Comparison of ENCODE assay signal across 16 mouse cellular contexts in the genomic region with DNA sequence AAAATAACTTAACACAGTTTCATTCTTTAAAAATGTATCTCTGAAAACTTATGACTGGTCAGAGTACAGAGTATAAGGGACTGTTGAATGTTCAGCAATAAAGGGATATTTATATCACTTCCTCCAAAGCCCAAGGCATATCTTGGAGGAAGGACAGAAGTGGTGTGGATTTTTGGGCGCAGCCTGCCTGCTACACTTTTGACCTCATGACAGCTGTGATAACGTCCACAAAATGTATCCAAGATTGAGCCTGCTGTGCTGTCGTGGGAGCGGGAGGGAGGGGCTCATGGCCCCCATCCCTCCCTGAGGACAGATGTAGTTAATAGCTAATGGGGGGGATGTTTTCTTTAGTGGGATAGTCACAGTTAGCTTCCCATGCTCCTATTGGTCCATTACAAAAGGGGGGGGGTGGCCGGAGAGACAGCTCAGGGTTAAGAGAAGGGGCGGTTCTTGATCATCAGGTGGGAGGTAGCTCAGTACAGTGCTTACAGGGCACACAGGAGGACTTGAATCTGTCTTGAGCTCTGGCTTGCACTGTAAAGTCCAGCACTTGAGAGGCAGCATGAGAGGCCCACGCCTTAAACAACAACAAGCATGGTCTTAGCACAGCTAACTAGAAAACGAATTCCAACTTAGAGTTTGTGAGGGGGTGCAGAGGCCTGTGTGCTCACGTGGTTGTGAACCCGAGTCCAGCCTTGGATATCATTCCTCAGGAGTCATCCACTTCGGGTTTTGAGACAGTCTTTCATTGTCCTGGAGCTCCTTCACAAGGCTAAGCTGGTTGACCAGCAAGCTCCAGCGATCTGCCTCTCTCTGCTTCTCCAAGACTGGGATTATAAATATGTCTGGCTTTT. TPM values are rescaled to one million over a fixed set of nuclear protein-coding genes. Genes with fewer than 3 reads are reported as not detected.
DNase-seq lines count a peak whose midpoint lies in the region; ATAC-seq and TF ChIP-seq lines count a peak whose summit lies in the region.
"Had no signal": no experiment of that assay in that cellular context is flagged by ENCODE, and none has a peak within 500 bp of the region (broad histone marks: within the 10 kb centered on the region; RNA-seq: fewer than 3 reads in every experiment).

No protein-coding gene starts in this region.

- H3K79me2 ChIP-seq in liver, adult 2 months (ENCODE audit: control insufficient read depth, insufficient read depth, low read length) = no peaks in the 10 kb centered on the region

- no peaks in the 10 kb centered on the region for H3K27me3 ChIP-seq in heart, embryonic 14.5 days (ENCODE audit: control insufficient read depth, insufficient read depth, low read length)
- H3K27me3 ChIP-seq in liver, adult 2 months (ENCODE audit: control insufficient read depth, insufficient read depth, low read length) = no peaks in the 10 kb centered on the region
- H3K27me3 ChIP-seq in liver, postnatal 0 days (ENCODE audit: insufficient read depth, low read length) = no peaks in the 10 kb centered on the region
- no peaks in the 10 kb centered on the region for H3K27me3 ChIP-seq in heart, postnatal 0 days (ENCODE audit: control insufficient read depth, insufficient read depth, low read length)
- H3K27me3 ChIP-seq in intestine, embryonic 16.5 days (replicated peaks; ENCODE audit: control insufficient read depth, insufficient read depth, low read length) = no peaks in the 10 kb centered on the region
- H3K27me3 ChIP-seq: neural tube, embryonic 12.5 days had no signal

- ATAC-seq in heart, embryonic 14.5 days (ENCODE audit: insufficient number of reproducible peaks, insufficient read depth, low FRiP score, low read depth) = peak; percentile 68
- ATAC-seq in liver, postnatal 0 days = no peak
- ATAC-seq in heart, postnatal 0 days (ENCODE audit: insufficient read depth, low read depth) = peak; percentile 55
- ATAC-seq in intestine, embryonic 16.5 days = peak; percentile 71
- ATAC-seq: hindbrain, embryonic 16.5 days had no signal

- no peaks in the 10 kb centered on the region for H3K9me3 ChIP-seq in heart, embryonic 14.5 days (ENCODE audit: control insufficient read depth, low read length)
- H3K9me3 ChIP-seq in liver, postnatal 0 days (ENCODE audit: low read length) = no peaks in the 10 kb centered on the region
- no peaks in the 10 kb centered on the region for H3K9me3 ChIP-seq in heart, postnatal 0 days (replicated peaks; ENCODE audit: control insufficient read depth, low read length)
- no peaks in the 10 kb centered on the region for H3K9me3 ChIP-seq in intestine, embryonic 16.5 days (ENCODE audit: control insufficient read depth, low read length)
- H3K9me3 ChIP-seq: neural tube, embryonic 12.5 days had no signal

- H3K27ac ChIP-seq in heart, embryonic 14.5 days (replicated peaks in 1 of 2; ENCODE audit: control insufficient read depth in 1 of 2, insufficient read depth in 1 of 2, low read depth in 2 of 2, low read length in 2 of 2) = peak overlapping the region; percentile 21 to 71
- H3K27ac ChIP-seq in liver, adult 2 months (replicated peaks; ENCODE audit: insufficient read depth, low read depth, low read length) = no peak overlapping the region; the same call in 1 of the 2 replicates
- H3K27ac ChIP-seq in liver, postnatal 0 days (ENCODE audit: low read depth) = no peak overlapping the region
- H3K27ac ChIP-seq in heart, postnatal 0 days (ENCODE audit: low read depth) = peak overlapping the region; percentile 8; the same call in 1 of the 2 replicates
- H3K27ac ChIP-seq in intestine, embryonic 16.5 days (ENCODE audit: low read length) = no peak overlapping the region
- H3K27ac ChIP-seq: gastrocnemius, adult 2 months; neural tube, embryonic 12.5 days had no signal

- H3K4me3 ChIP-seq in heart, embryonic 14.5 days (ENCODE audit: control insufficient read depth in 1 of 2, insufficient read depth in 1 of 2, low read depth in 1 of 2, low read length in 2 of 2) = no peak overlapping the region
- no peak overlapping the region for H3K4me3 ChIP-seq in liver, adult 2 months (ENCODE audit: insufficient read depth, low read depth, low read length)
- no peak overlapping the region for H3K4me3 ChIP-seq in liver, postnatal 0 days (ENCODE audit: low read depth, low read length)
- no peak overlapping the region for H3K4me3 ChIP-seq in heart, postnatal 0 days (ENCODE audit: low read depth, low read length)
- no peak overlapping the region for H3K4me3 ChIP-seq in intestine, embryonic 16.5 days (ENCODE audit: low read length)
- H3K4me3 ChIP-seq: gastrocnemius, adult 2 months; neural tube, embryonic 12.5 days had no signal

- peaks cover 9 to 20% of the 10 kb centered on the region in 2 experiments for H3K4me1 ChIP-seq in heart, embryonic 14.5 days (ENCODE audit: control insufficient read depth in 2 of 2, insufficient read depth in 2 of 2, low read length in 2 of 2)
- H3K4me1 ChIP-seq in liver, adult 2 months (ENCODE audit: control insufficient read depth, insufficient read depth, low read length) = no peaks in the 10 kb centered on the region
- H3K4me1 ChIP-seq in liver, postnatal 0 days (ENCODE audit: insufficient read depth) = 0 out of 2 replicates have a peak, but pooled peaks cover 2% of the 10 kb centered on the region
- peaks cover 12% of the 10 kb centered on the region; the same call in 1 of the 2 replicates for H3K4me1 ChIP-seq in heart, postnatal 0 days (ENCODE audit: control insufficient read depth, insufficient read depth)
- peaks cover 7% of the 10 kb centered on the region for H3K4me1 ChIP-seq in intestine, embryonic 16.5 days (ENCODE audit: control insufficient read depth, insufficient read depth, low read length)
- H3K4me1 ChIP-seq: neural tube, embryonic 12.5 days had no signal

- peaks cover 20% of the 10 kb centered on the region for H3K36me3 ChIP-seq in heart, embryonic 14.5 days (ENCODE audit: control insufficient read depth, insufficient read depth, low read length)
- peaks cover 3% of the 10 kb centered on the region for H3K36me3 ChIP-seq in liver, adult 2 months (ENCODE audit: control insufficient read depth, insufficient read depth, low read length)
- no peaks in the 10 kb centered on the region for H3K36me3 ChIP-seq in liver, postnatal 0 days (replicated peaks; ENCODE audit: insufficient read depth, low read length)
- peaks cover 15% of the 10 kb centered on the region for H3K36me3 ChIP-seq in heart, postnatal 0 days (replicated peaks; ENCODE audit: control insufficient read depth, insufficient read depth, low read length)
- H3K36me3 ChIP-seq in intestine, embryonic 16.5 days (ENCODE audit: control insufficient read depth, insufficient read depth, low read length) = 0 out of 2 replicates have a peak, but pooled peaks cover 4% of the 10 kb centered on the region

- no peak for TF ChIP-seq CTCF in liver, adult 2 months (IDR thresholded peaks at IDR 0.05; ENCODE audit: low read depth, low read length)
- no peak for TF ChIP-seq CTCF in liver, postnatal 0 days (IDR thresholded peaks at IDR 0.05; ENCODE audit: low read depth)
- no peak for TF ChIP-seq CTCF in heart, postnatal 0 days (IDR thresholded peaks at IDR 0.05; ENCODE audit: low read depth)

- peak overlapping the region; percentile 38 for H3K4me2 ChIP-seq in heart, embryonic 14.5 days (ENCODE audit: low read length)
- H3K4me2 ChIP-seq in liver, postnatal 0 days (ENCODE audit: low read depth, low read length) = no peak overlapping the region
- peak overlapping the region; percentile 20; the same call in 1 of the 2 replicates for H3K4me2 ChIP-seq in heart, postnatal 0 days (ENCODE audit: low read depth, low read length)
- no peak overlapping the region for H3K4me2 ChIP-seq in intestine, embryonic 16.5 days (ENCODE audit: low read depth, low read length)
- H3K4me2 ChIP-seq: neural tube, embryonic 12.5 days had no signal

- WGBS in heart, embryonic 14.5 days = 38% methylated on average over 12 of the region's 12 CpGs
- 82% methylated on average over 12 of the region's 12 CpGs for WGBS in liver, adult 2 months
- 66% methylated on average over 12 of the region's 12 CpGs for WGBS in liver, postnatal 0 days (ENCODE audit: insufficient replicate concordance)
- WGBS in heart, postnatal 0 days = 35% methylated on average over 12 of the region's 12 CpGs
- 59% methylated on average over 12 of the region's 12 CpGs for WGBS in intestine, embryonic 16.5 days

- DNase-seq in heart, adult 9 months (ENCODE audit: low spot score in 2 of 2) = no peak
- peak; percentile 4 for DNase-seq in liver, adult 2 months (ENCODE audit: extremely low read depth, low read depth, low spot score)
- DNase-seq in liver, postnatal 0 days = no peak
- peak; percentile 10 for DNase-seq in heart, postnatal 0 days (ENCODE audit: low spot score)
- no peak for DNase-seq in adrenal gland, postnatal 25 days
- DNase-seq in adrenal gland, postnatal 14 days = no peak
- DNase-seq: cerebellum, adult 11 months; cerebellum, postnatal 14 days; gastrocnemius, adult 2 months; kidney, postnatal 36 days; liver; thymus, adult 18-20 months had no signal

- TF ChIP-seq EP300 in liver, postnatal 0 days (IDR thresholded peaks at IDR 0.05; ENCODE audit: low read depth) = no peak
- TF ChIP-seq EP300 in heart, postnatal 0 days (IDR thresholded peaks at IDR 0.05; ENCODE audit: low read depth) = no peak

- no peak for TF ChIP-seq POLR2A in liver, adult 2 months (IDR thresholded peaks at IDR 0.05; ENCODE audit: extremely low read depth, insufficient read depth, low read length)

- H3K9ac ChIP-seq in heart, embryonic 14.5 days (ENCODE audit: low read length) = no peak overlapping the region
- no peak overlapping the region for H3K9ac ChIP-seq in liver, adult 2 months (ENCODE audit: low read depth, low read length)
- no peak overlapping the region for H3K9ac ChIP-seq in liver, postnatal 0 days (replicated peaks)
- no peak overlapping the region for H3K9ac ChIP-seq in heart, postnatal 0 days (replicated peaks; ENCODE audit: low read depth, low read length)
- H3K9ac ChIP-seq in intestine, embryonic 16.5 days (ENCODE audit: low read depth, low read length) = no peak overlapping the region
- H3K9ac ChIP-seq: neural tube, embryonic 12.5 days had no signal

RNA-seq across cellular contexts. Expression of a gene that starts 38.0 kb away (rescaled TPM):
- polyA plus RNA-seq in heart, embryonic 14.5 days (2014; fragmentation: Nextera tagmentation; extraction: Ambion mirVana) = 34.8 and 35.9 TPM in 2 replicates
- total RNA-seq in liver, adult 2 months (2014; rRNA removed) = 2.7 and 3.2 TPM in 2 replicates
- polyA plus RNA-seq in liver, adult 2 months (2012; rRNA removed) = 2.5 and 2.9 TPM in 2 replicates
- polyA plus RNA-seq in liver, postnatal 0 days (2015; fragmentation: Nextera tagmentation; extraction: Ambion mirVana) = 4.0 and 4.7 TPM in 2 replicates
- 17.6 and 22.5 TPM in 2 replicates for total RNA-seq in heart, postnatal 0 days (2014; rRNA removed; ENCODE audit: low replicate concordance)
- polyA plus RNA-seq in heart, postnatal 0 days (2015; fragmentation: Nextera tagmentation; extraction: Ambion mirVana) = 15.0 and 16.1 TPM in 2 replicates
- polyA plus RNA-seq in intestine, embryonic 16.5 days (2015; fragmentation: Nextera tagmentation; extraction: Ambion mirVana) = 18.1 and 20.9 TPM in 2 replicates
- total RNA-seq in adrenal gland, postnatal 25 days (2021) = 18.7 and 19.6 TPM in 2 replicates
- 18.5 and 19.9 TPM in 2 replicates for total RNA-seq in adrenal gland, postnatal 14 days (2021)

Comparison
In these comparisons a context has a peak if more than half of its experiments do, and no peak if none do; other contexts are left out.
1. DNase-seq: peak in liver, adult 2 months (single experiment) and heart, postnatal 0 days (single experiment); none in heart, adult 9 months (0 of 2), liver, postnatal 0 days (single experiment), adrenal gland, postnatal 25 days (single experiment) and adrenal gland, postnatal 14 days (single experiment).
2. H3K27ac ChIP-seq: peak in heart, embryonic 14.5 days (2 of 2) and heart, postnatal 0 days (single experiment); none in liver, adult 2 months (single experiment), liver, postnatal 0 days (single experiment) and intestine, embryonic 16.5 days (single experiment).
3. H3K4me2 ChIP-seq: peak in heart, embryonic 14.5 days (single experiment) and heart, postnatal 0 days (single experiment); none in liver, postnatal 0 days (single experiment) and intestine, embryonic 16.5 days (single experiment).